Mouse (Mus musculus): Measurements from ENCODE around the gene Foxf1.

DNA sequence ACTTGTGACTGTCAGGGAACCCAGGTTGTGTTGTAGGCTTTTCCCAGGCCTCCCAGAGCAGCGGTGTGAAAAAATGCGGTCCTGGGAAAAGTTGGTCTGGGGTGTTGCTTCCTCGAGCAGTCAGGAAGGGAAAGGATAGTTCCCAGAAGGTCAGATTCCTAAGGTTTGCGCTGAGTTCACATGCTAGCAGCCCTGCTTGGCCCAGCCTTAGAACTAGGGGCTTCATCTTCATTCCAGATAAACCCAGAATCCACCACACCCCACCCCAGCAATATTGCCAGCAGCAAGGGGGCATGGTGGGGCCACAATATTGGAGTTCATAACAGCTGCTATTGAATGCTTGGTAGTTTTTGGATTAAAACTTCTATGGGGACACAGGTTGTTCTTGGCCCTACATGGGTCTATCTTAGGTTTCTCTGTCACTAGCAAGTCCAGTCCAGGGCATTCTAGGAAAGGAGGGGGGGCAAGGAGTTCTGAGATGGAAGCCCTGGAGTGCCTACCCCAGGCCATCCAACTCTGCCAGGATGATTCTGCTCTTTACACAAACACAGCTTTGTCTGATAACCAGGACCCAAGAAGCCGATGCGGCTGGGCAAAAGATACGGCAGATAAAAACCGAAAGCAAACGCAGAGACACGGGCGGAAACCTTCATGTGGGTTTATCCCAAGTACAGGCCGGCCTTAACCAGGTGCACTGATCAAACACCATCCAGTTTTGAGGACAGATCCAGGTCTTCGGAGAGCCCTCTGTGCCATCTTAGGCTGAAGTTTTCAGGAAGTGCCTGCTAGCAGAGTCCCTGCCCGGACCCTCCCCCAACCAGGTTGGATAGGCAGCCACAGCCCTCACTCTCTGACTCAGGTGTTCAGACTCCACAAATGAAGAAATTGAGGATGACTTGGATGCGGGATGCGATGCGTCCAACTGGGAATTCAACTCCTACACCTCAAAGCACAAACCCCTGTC is 36.6 kb downstream of the Foxf1 start:
- no peak for TF ChIP-seq ZC3H11A (IDR thresholded peaks at IDR 0.05; ENCODE audit: low read depth, low read length)
- no peak for TF ChIP-seq CHD2 (IDR thresholded peaks at IDR 0.05; ENCODE audit: low read length)
- no peak for TF ChIP-seq CTCF (conservative IDR thresholded peaks at IDR 0.05 in 1 of 2, IDR thresholded peaks at IDR 0.05 in 1 of 2; ENCODE audit: low read depth in 2 of 2, low read length in 2 of 2)
- TF ChIP-seq MAX (IDR thresholded peaks at IDR 0.05; ENCODE audit: low read length), result no peak
- TF ChIP-seq JUN (IDR thresholded peaks at IDR 0.05; ENCODE audit: insufficient read depth, low read depth, low read length), result no peak
- no peak for TF ChIP-seq IRF4 (IDR thresholded peaks at IDR 0.05; ENCODE audit: low read depth, low read length)
- no peak for TF ChIP-seq MAFK (IDR thresholded peaks at IDR 0.05; ENCODE audit: insufficient replicate concordance, low read length)
- no peak for TF ChIP-seq ETS1 (conservative IDR thresholded peaks at IDR 0.05; ENCODE audit: low read depth, low read length)
- no peak for TF ChIP-seq RCOR1 (conservative IDR thresholded peaks at IDR 0.05; ENCODE audit: low read depth, low read length)

All from CH12.LX (cell line).